Mouse (Mus musculus) ES-E14 (cell line): ENCODE data around the gene Cotl1.

Experiments
- HCFC1 ChIP-seq: IDR thresholded peaks from 2 replicates; pipeline ENCODE4 v1.6.1; 2012; ENCODE audit warnings: low read length, inconsistent platforms, borderline replicate concordance; ENCODE audit not compliant: insufficient read depth
- MAFK ChIP-seq: IDR thresholded peaks from 2 replicates; pipeline ENCODE4 v1.6.1; 2014; ENCODE audit warnings: mild to moderate bottlenecking, low read depth, low read length, inconsistent platforms; ENCODE audit not compliant: insufficient read depth

- TF ChIP-seq HCFC1, result no peak
- TF ChIP-seq MAFK, result no peak
Observed at GRCm38 (mm10) chr8:119780402-119781049, 59.8 kb downstream of the Cotl1 start.
